Mouse (Mus musculus) gastrocnemius, postnatal 4 days (tissue): ENCODE data around the gene Csk. TPM values are rescaled to one million over a fixed set of nuclear protein-coding genes. Genes with fewer than 3 reads are reported as not detected.
A peak's percentile ranks its signal among the peaks of the same experiment; 100 is the strongest.

Experiments
- DNase-seq, 2 experiments: peaks; one replicate each; pipeline ENCODE4 v3.0.0; 2021 to 2022; ENCODE audit warnings: low spot score in 2 of 2, mixed read lengths in 2 of 2
- long read RNA-seq, 2 experiments: library from polyadenylated mRNA; stranded (forward); transcript quantifications; one replicate each; pipeline ENCODE4 v2.0.0; 2021
- total RNA-seq, 2 experiments: library from RNA; stranded (reverse); gene quantifications; 2 replicates each; pipeline ENCODE4 v1.2.3; 2021

Csk gene
- 10 to 100 TPM; 39.5 to 42.9 TPM for total RNA-seq
- long read RNA-seq, experiment 1, transcript Csk-201 (13 exons, 2,749 nt) = major isoform, 8 of 29 reads
- long read RNA-seq, experiment 1, partial matches to known transcripts = 16 of 29 reads
- long read RNA-seq, experiment 1, other reads (novel, unspliced or antisense) = 5 of 29 reads
- long read RNA-seq, experiment 2, transcript Csk-201 (13 exons, 2,749 nt) = major isoform, 15 of 26 reads
- long read RNA-seq, experiment 2, partial matches to known transcripts = 5 of 26 reads
- long read RNA-seq, experiment 2, other reads (novel, unspliced or antisense) = 5 of 26 reads

GRCm38 (mm10) chr9:57653283-57653682 is at the start of gene Csk:
Gene Csk, minus strand, starts transcription at chr9:57653631.
- DNase-seq = no peak

- DNase-seq = no peak
Measured at GRCm38 (mm10) chr9:57698466-57699150, 45.2 kb upstream of the Csk start.

GRCm38 (mm10) chr9:57697380-57697779 is 43.9 kb upstream of the Csk start:
- DNase-seq = no peak

GRCm38 (mm10) chr9:57696380-57697285 is 43.2 kb upstream of the Csk start:
- DNase-seq = peak in 1 of 2 experiments; percentile 24

GRCm38 (mm10) chr9:57694108-57694507 is 40.7 kb upstream of the Csk start:
- no peak for DNase-seq

GRCm38 (mm10) chr9:57688606-57689005 is 35.2 kb upstream of the Csk start:
- no peak for DNase-seq

- DNase-seq = no peak
Measured at GRCm38 (mm10) chr9:57688158-57688557, 34.7 kb upstream of the Csk start.

GRCm38 (mm10) chr9:57687751-57688150 is 34.3 kb upstream of the Csk start, which contains the start of gene Cyp1a1:
Gene Cyp1a1, plus strand, starts transcription at chr9:57687928.
- DNase-seq = no peak

- no peak for DNase-seq
Measured at GRCm38 (mm10) chr9:57686011-57686410, 32.6 kb upstream of the Csk start.

GRCm38 (mm10) chr9:57683520-57683919 is 30.1 kb upstream of the Csk start, which contains the start of gene Cyp1a2:
Gene Cyp1a2, minus strand, starts transcription at chr9:57683703.
- DNase-seq = no peak

GRCm38 (mm10) chr9:57681411-57681810 is 28.0 kb upstream of the Csk start:
- DNase-seq = no peak

- DNase-seq = no peak
Measured at GRCm38 (mm10) chr9:57671500-57671899, 18.1 kb upstream of the Csk start.

GRCm38 (mm10) chr9:57671037-57671436 is 17.6 kb upstream of the Csk start:
- no peak for DNase-seq

GRCm38 (mm10) chr9:57669566-57669965 is 16.1 kb upstream of the Csk start:
- DNase-seq = no peak

GRCm38 (mm10) chr9:57668277-57668676 is 14.8 kb upstream of the Csk start:
- DNase-seq = no peak

- no peak for DNase-seq
Measured at GRCm38 (mm10) chr9:57667817-57668216, 14.4 kb upstream of the Csk start.

- DNase-seq = no peak
Measured at GRCm38 (mm10) chr9:57667136-57667535, 13.7 kb upstream of the Csk start.

- DNase-seq = no peak
Measured at GRCm38 (mm10) chr9:57666536-57666935, 13.1 kb upstream of the Csk start.

GRCm38 (mm10) chr9:57664616-57665015 is 11.2 kb upstream of the Csk start:
- DNase-seq = no peak

- DNase-seq = no peak
Measured at GRCm38 (mm10) chr9:57661552-57661951, 8.1 kb upstream of the Csk start.

- DNase-seq = no peak
Measured at GRCm38 (mm10) chr9:57660501-57660900, 7.1 kb upstream of the Csk start.

GRCm38 (mm10) chr9:57659774-57660173 is 6.3 kb upstream of the Csk start:
- peak in 1 of 2 experiments; percentile 61 for DNase-seq
